Mouse (Mus musculus) bone marrow, adult 2 months (tissue): Measurements from ENCODE around the gene Ttc39a. TPM values are rescaled to one million over a fixed set of nuclear protein-coding genes. Genes with fewer than 3 reads are reported as not detected.
"Not testable (repeated sequence)": the region's sequence is repeated elsewhere in the genome, so short reads cannot be mapped to it uniquely, and the experiment has no call there.

Source experiments
- H3K27ac ChIP-seq: fragments of 200-500 bp; 2 replicates; pipeline ENCODE4 v1.5.1; 2012; ENCODE audit warnings: low read depth, mild to moderate bottlenecking, control low read depth, inconsistent platforms, low read length; ENCODE audit not compliant: control insufficient read depth, poor library complexity, insufficient read depth
- H3K4me1 ChIP-seq: fragments of 200-500 bp; 2 replicates; pipeline ENCODE4 v1.6.1; 2011; ENCODE audit warnings: low read length; ENCODE audit not compliant: control insufficient read depth, insufficient read depth
- H3K4me3 ChIP-seq: fragments of 200-500 bp; replicated peaks from 2 replicates; pipeline ENCODE3; 2011; ENCODE audit warnings: mild to moderate bottlenecking, low read depth, low read length, control low read depth; ENCODE audit not compliant: control insufficient read depth
- CTCF ChIP-seq: fragments of 200-500 bp; IDR thresholded peaks from 2 replicates; pipeline ENCODE4 v1.5.1; 2011; ENCODE audit warnings: low read length, control low read depth; ENCODE audit not compliant: control insufficient read depth, insufficient read depth
- POLR2A ChIP-seq: fragments of 200-500 bp; IDR thresholded peaks from 2 replicates; pipeline ENCODE4 v1.6.1; 2011; ENCODE audit warnings: low read depth, mild to moderate bottlenecking, control low read depth, low read length, borderline replicate concordance; ENCODE audit not compliant: control insufficient read depth
- WGBS: fragments of 180-500 bp; shearing (Covaris S2); methylation state at CpG from one replicate; pipeline ENCODE4 v1.1.7; 2018; 5-methylcytosine and 5-hydroxymethylcytosine counted together
- polyA plus RNA-seq: library from polyadenylated mRNA; stranded (reverse); fragments of >200 nt; gene quantifications from 2 replicates; pipeline ENCODE4 v1.2.4, GENCODE M21; 2011; ENCODE audit warnings: low replicate concordance; ENCODE audit not compliant: missing spikeins, insufficient read depth, insufficient read length

Gene Ttc39a
- polyA plus RNA-seq, 1 experiment: 3.4 TPM

- no peak overlapping the region for H3K27ac ChIP-seq
- no peak for TF ChIP-seq CTCF
- TF ChIP-seq POLR2A: no peak
- no peaks in the 10 kb centered on the region; the same call in 1 of the 2 replicates for H3K4me1 ChIP-seq
- no peak overlapping the region for H3K4me3 ChIP-seq
- 69% methylated on average over 5 of the region's 5 CpGs for WGBS
Measured at GRCm38 (mm10) chr4:109401176-109401689, 5.2 kb upstream of the Ttc39a start.

GRCm38 (mm10) chr4:109404908-109405307, 1.5 kb upstream of the Ttc39a start:
- not testable (repeated sequence) for H3K4me1 ChIP-seq, H3K27ac ChIP-seq, H3K4me3 ChIP-seq
- WGBS: 81% methylated on average over 3 of the region's 3 CpGs

GRCm38 (mm10) chr4:109405415-109405814, 1.0 kb upstream of the Ttc39a start:
- Histone ChIP-seq H3K4me1 (no peaks in the 10 kb centered on the region; the same call in 1 of the 2 replicates), H3K27ac (no peak overlapping the region), H3K4me3 (peak overlapping the region; percentile 21)
- TF ChIP-seq CTCF (no peak), POLR2A (no peak)
- WGBS: 69% methylated on average over 8 of the region's 8 CpGs

GRCm38 (mm10) chr4:109406054-109406485, 353 bp upstream of the Ttc39a start:
- Histone ChIP-seq H3K27ac (peak overlapping the region; percentile 22; the same call in 1 of the 2 replicates), H3K4me1 (no peaks in the 10 kb centered on the region; the same call in 1 of the 2 replicates), H3K4me3 (peak overlapping the region; percentile 31)
- TF ChIP-seq POLR2A (no peak), CTCF (no peak)
- WGBS: 4% methylated on average over 3 of the region's 3 CpGs

GRCm38 (mm10) chr4:109407176-109407520, 725 bp downstream of the Ttc39a start:
- Histone ChIP-seq H3K4me3 (peak overlapping the region; percentile 18), H3K27ac (peak overlapping the region; percentile 23; the same call in 1 of the 2 replicates), H3K4me1 (peaks cover 1% of the 10 kb centered on the region; the same call in 1 of the 2 replicates)
- 6% methylated on average over 22 of the region's 24 CpGs for WGBS
- TF ChIP-seq POLR2A (no peak), CTCF (no peak)

GRCm38 (mm10) chr4:109407701-109408485, 1.5 kb downstream of the Ttc39a start:
- WGBS: 57% methylated on average over 9 of the region's 9 CpGs
- no peak overlapping the region for H3K4me3 ChIP-seq
- peaks cover 1% of the 10 kb centered on the region; the same call in 1 of the 2 replicates for H3K4me1 ChIP-seq
- no peak overlapping the region for H3K27ac ChIP-seq
- TF ChIP-seq POLR2A: no peak
- TF ChIP-seq CTCF: no peak

- TF ChIP-seq POLR2A (no peak), CTCF (no peak)
- Histone ChIP-seq H3K4me1 (peaks cover 1% of the 10 kb centered on the region; the same call in 1 of the 2 replicates), H3K4me3 (no peak overlapping the region), H3K27ac (peak overlapping the region; percentile 48)
- 62% methylated on average over 9 of the region's 9 CpGs for WGBS
Measured at GRCm38 (mm10) chr4:109410681-109411376, 4.4 kb downstream of the Ttc39a start.

GRCm38 (mm10) chr4:109411377-109411967, 5.0 kb downstream of the Ttc39a start:
- Histone ChIP-seq H3K27ac (peak overlapping the region; percentile 48), H3K4me1 (peaks cover 1% of the 10 kb centered on the region; the same call in 1 of the 2 replicates), H3K4me3 (no peak overlapping the region)
- 61% methylated on average over 6 of the region's 6 CpGs for WGBS
- TF ChIP-seq CTCF (no peak), POLR2A (no peak)
